Mouse (Mus musculus): Measurements from ENCODE around the gene Chaf1a. TPM values are rescaled to one million over a fixed set of nuclear protein-coding genes. Genes with fewer than 3 reads are reported as not detected.

Chaf1a gene
- total and polyA plus RNA-seq, 2 experiments from 2014 or later, result 2.7 to 2.8 TPM

- Histone ChIP-seq H3K4me2 (ENCODE audit: low read depth, low read length, poor library complexity, severe bottlenecking) (no peak overlapping the region), H3K4me1 (ENCODE audit: insufficient read depth, low read length) (no peaks in the 10 kb centered on the region), H3K9me3 (ENCODE audit: low read length) (no peaks in the 10 kb centered on the region), H3K9ac (replicated peaks; ENCODE audit: low read length, poor library complexity, severe bottlenecking) (no peak overlapping the region), H3K4me3 (ENCODE audit: low read depth, low read length) (no peak overlapping the region), H3K27ac (ENCODE audit: low read depth, low read length) (no peak overlapping the region), H3K27me3 (ENCODE audit: insufficient read depth, low read length) (no peaks in the 10 kb centered on the region), H3K36me3 (ENCODE audit: insufficient read depth, low read length) (peaks cover 63% of the 10 kb centered on the region)
- 96% methylated on average over 12 of the region's 12 CpGs for WGBS
- DNase-seq (ENCODE audit: low spot score) (no peak), ATAC-seq (ENCODE audit: low FRiP score) (no peak)
- no peak for TF ChIP-seq CTCF (IDR thresholded peaks at IDR 0.05)
Measured at GRCm38 (mm10) chr17:56096883-56097282, 56.6 kb downstream of the Chaf1a start.

DNA sequence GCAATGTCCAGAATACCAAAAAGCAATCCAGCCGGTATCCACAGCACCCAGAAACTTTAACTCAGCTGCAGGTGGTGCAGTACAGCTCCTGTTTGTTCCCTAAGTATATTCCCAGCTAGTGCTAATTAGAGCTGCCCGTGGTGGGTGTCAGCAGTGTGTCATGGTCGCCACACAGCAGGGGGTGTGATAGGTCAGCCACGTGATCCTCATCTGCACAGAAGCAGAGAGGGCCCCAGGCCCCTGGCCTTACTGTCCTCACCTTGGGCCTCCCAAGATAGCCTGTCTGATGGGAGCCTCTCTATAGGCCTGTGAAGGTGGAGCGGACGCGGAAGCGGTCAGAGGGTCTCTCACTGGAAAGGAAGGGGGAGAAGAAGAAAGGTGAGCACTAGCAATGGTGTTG, 57.9 kb downstream of the Chaf1a start:
- Histone ChIP-seq H3K27ac (ENCODE audit: low read depth, low read length) (no peak overlapping the region), H3K4me2 (ENCODE audit: low read depth, low read length, poor library complexity, severe bottlenecking) (no peak overlapping the region), H3K27me3 (ENCODE audit: insufficient read depth, low read length) (no peaks in the 10 kb centered on the region), H3K4me3 (ENCODE audit: low read depth, low read length) (no peak overlapping the region), H3K9ac (replicated peaks; ENCODE audit: low read length, poor library complexity, severe bottlenecking) (no peak overlapping the region), H3K36me3 (ENCODE audit: insufficient read depth, low read length) (peaks cover 76% of the 10 kb centered on the region), H3K9me3 (ENCODE audit: low read length) (no peaks in the 10 kb centered on the region), H3K4me1 (ENCODE audit: insufficient read depth, low read length) (no peaks in the 10 kb centered on the region)
- DNase-seq (ENCODE audit: low spot score), result no peak
- WGBS, result 93% methylated on average over 8 of the region's 8 CpGs
- no peak for TF ChIP-seq CTCF (IDR thresholded peaks at IDR 0.05)
- no peak for ATAC-seq (ENCODE audit: low FRiP score)

DNA sequence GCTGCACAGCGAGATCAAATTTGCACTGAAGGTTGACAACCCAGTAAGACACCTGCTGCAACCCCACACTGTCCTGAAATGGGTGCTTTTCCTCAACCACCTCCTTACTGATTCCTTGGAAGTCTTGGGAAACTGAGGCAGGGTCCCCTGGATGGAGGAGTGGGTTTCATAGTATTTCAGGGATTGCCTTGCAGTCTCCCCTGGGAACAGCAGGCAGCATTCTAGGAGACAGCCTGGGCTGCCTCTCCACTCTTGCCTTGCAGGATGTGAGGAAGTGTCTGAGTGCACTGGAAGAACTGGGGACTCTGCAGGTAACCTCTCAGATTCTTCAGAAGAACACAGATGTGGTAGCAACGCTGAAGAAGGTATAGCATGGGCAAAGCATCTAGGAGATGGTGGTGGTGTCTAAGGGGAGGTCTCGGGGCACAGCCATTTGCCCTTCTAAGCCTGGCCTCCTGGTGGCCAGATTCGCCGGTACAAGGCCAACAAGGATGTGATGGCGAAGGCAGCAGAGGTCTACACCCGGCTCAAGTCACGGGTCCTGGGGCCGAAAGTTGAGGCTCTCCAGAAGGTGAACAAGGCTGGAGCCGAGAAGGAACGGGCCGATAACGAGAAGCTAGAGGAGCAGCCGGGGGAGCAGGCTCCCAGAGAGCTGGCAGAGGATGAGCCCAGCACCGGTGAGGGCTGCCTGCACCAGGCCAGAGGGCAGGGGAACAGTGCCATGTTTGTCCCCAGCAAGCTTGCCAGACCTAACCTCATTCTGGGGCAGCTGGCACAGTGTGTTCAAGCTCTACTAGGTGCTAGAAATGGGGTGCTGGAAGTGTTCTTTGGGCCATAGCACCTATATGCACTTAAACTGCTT, 58.7 kb downstream of the Chaf1a start:
- peaks cover 83% of the 10 kb centered on the region for H3K36me3 ChIP-seq (ENCODE audit: insufficient read depth, low read length)
- H3K4me2 ChIP-seq (ENCODE audit: low read depth, low read length, poor library complexity, severe bottlenecking), result no peak overlapping the region
- DNase-seq (ENCODE audit: low spot score) (no peak), ATAC-seq (ENCODE audit: low FRiP score) (no peak)
- no peaks in the 10 kb centered on the region for H3K27me3 ChIP-seq (ENCODE audit: insufficient read depth, low read length)
- H3K9ac ChIP-seq (replicated peaks; ENCODE audit: low read length, poor library complexity, severe bottlenecking), result no peak overlapping the region
- 91% methylated on average over 15 of the region's 15 CpGs for WGBS
- TF ChIP-seq CTCF (IDR thresholded peaks at IDR 0.05), result 0 out of 2 replicates have a peak, but pooled peaks have one; percentile 22
- no peak overlapping the region for H3K27ac ChIP-seq (ENCODE audit: low read depth, low read length)
- no peak overlapping the region for H3K4me3 ChIP-seq (ENCODE audit: low read depth, low read length)
- H3K9me3 ChIP-seq (ENCODE audit: low read length), result no peaks in the 10 kb centered on the region
- no peaks in the 10 kb centered on the region for H3K4me1 ChIP-seq (ENCODE audit: insufficient read depth, low read length)

DNA sequence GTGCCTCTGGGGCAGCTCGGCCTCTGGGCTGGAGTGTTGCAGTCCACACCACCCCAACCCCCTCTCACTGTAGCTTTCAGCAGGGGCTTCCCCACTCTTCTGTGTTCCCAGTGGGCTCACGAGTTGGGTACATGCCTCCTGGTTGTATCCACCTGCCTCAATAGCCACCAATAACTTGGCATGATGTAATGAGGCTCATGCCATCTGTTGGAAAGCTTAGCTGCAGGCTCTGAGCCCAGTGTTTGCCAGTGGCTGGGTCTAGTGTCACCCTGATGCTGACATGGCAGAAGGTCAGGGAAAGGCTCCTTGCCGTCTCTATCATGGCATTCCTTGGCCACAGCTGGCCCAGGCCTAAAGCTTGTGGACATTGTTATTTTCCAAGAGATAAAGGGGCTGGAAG, 60.6 kb downstream of the Chaf1a start:
- Histone ChIP-seq H3K27ac (ENCODE audit: low read depth, low read length) (no peak overlapping the region), H3K4me1 (ENCODE audit: insufficient read depth, low read length) (no peaks in the 10 kb centered on the region), H3K4me2 (ENCODE audit: low read depth, low read length, poor library complexity, severe bottlenecking) (no peak overlapping the region), H3K27me3 (ENCODE audit: insufficient read depth, low read length) (no peaks in the 10 kb centered on the region), H3K4me3 (ENCODE audit: low read depth, low read length) (no peak overlapping the region), H3K36me3 (ENCODE audit: insufficient read depth, low read length) (peaks cover 75% of the 10 kb centered on the region), H3K9me3 (ENCODE audit: low read length) (no peaks in the 10 kb centered on the region), H3K9ac (replicated peaks; ENCODE audit: low read length, poor library complexity, severe bottlenecking) (no peak overlapping the region)
- no peak for TF ChIP-seq CTCF (IDR thresholded peaks at IDR 0.05)
- ATAC-seq (ENCODE audit: low FRiP score) (no peak), DNase-seq (ENCODE audit: low spot score) (no peak)
- 93% methylated on average over 3 of the region's 3 CpGs for whole genome bisulfite sequencing

DNA sequence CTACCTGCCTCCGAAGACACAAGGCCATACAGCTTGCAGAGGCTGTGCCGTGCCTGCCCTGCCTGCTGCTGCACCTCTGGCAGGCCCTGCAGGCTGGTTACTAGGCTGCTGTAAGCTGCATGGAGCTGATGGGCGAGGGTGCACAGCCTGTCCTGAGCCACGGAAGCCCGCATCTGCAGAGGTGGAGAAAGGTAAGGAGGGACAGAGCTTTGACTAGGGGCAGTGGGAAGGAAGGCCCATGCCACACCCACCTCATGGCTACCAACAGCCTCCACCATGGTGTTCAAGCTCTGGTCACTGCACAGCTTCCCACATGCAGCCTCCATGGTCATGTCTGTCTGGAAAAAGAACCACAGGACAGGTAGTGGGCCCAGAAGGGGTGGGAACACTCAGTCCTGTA, 61.9 kb downstream of the Chaf1a start:
- Histone ChIP-seq H3K36me3 (ENCODE audit: insufficient read depth, low read length) (peaks cover 62% of the 10 kb centered on the region), H3K4me2 (ENCODE audit: low read depth, low read length, poor library complexity, severe bottlenecking) (no peak overlapping the region), H3K9me3 (ENCODE audit: low read length) (no peaks in the 10 kb centered on the region), H3K4me1 (ENCODE audit: insufficient read depth, low read length) (no peaks in the 10 kb centered on the region), H3K27ac (ENCODE audit: low read depth, low read length) (no peak overlapping the region), H3K27me3 (ENCODE audit: insufficient read depth, low read length) (no peaks in the 10 kb centered on the region), H3K9ac (replicated peaks; ENCODE audit: low read length, poor library complexity, severe bottlenecking) (no peak overlapping the region), H3K4me3 (ENCODE audit: low read depth, low read length) (no peak overlapping the region)
- DNase-seq (ENCODE audit: low spot score) (no peak), ATAC-seq (ENCODE audit: low FRiP score) (no peak)
- WGBS, result 93% methylated on average over 5 of the region's 5 CpGs
- no peak for TF ChIP-seq CTCF (IDR thresholded peaks at IDR 0.05)

- no peaks in the 10 kb centered on the region for H3K27me3 ChIP-seq (ENCODE audit: insufficient read depth, low read length)
- H3K27ac ChIP-seq (ENCODE audit: low read depth, low read length), result no peak overlapping the region
- no peak overlapping the region for H3K4me3 ChIP-seq (ENCODE audit: low read depth, low read length)
- no peak overlapping the region for H3K9ac ChIP-seq (replicated peaks; ENCODE audit: low read length, poor library complexity, severe bottlenecking)
- DNase-seq (ENCODE audit: low spot score) (no peak), ATAC-seq (ENCODE audit: low FRiP score) (no peak)
- TF ChIP-seq CTCF (IDR thresholded peaks at IDR 0.05), result no peak
- no peaks in the 10 kb centered on the region for H3K9me3 ChIP-seq (ENCODE audit: low read length)
- peaks cover 56% of the 10 kb centered on the region for H3K36me3 ChIP-seq (ENCODE audit: insufficient read depth, low read length)
- no peak overlapping the region for H3K4me2 ChIP-seq (ENCODE audit: low read depth, low read length, poor library complexity, severe bottlenecking)
- 96% methylated on average over 9 of the region's 9 CpGs for WGBS
- no peaks in the 10 kb centered on the region for H3K4me1 ChIP-seq (ENCODE audit: insufficient read depth, low read length)
Measured at GRCm38 (mm10) chr17:56102927-56103326, 62.7 kb downstream of the Chaf1a start.
